Mouse (Mus musculus): ENCODE measurements around the gene Vldlr.

The Vldlr gene

DNA sequence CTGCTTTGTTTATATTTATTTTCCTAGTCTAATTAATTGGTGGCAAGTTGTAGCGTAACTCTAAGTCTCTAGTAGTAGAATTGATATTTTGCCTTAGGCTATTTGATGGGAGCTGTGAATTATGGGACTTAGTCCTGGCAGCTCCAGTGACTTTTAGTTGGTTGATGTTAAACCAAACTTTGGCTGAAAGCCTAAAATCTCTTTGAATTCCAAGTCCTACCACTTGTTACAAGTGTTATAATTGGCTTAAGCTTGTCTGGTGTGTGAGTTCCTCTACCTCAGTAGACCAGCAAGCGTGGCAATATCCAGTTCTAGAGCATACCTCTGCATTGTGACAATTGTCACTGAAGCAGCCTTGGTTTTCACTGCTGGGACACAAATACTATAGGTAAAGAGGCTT lies 17.1 kb downstream of the Vldlr start:
- DNase-seq (ENCODE audit: low spot score in 2 of 2) = no peak

DNA sequence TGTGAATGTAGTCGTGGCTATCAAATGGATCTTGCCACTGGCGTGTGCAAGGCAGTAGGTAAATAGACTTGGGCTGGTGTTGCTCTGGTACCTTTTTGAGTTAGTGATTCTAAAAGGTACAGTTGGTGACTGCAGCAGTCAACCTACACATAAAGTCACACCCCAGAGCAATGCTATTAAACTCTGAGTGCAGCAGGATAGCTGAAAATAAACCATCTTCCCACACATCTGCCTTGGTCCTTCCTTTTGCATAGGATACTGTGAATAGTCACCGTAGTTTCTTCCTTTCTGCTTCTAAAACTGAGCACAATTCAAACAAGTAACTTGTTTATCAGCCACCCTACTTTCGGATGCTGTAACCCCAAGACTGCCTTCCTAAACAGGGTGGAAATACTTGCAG lies 23.6 kb downstream of the Vldlr start:
- no peak for DNase-seq (ENCODE audit: low spot score in 2 of 2)

DNA sequence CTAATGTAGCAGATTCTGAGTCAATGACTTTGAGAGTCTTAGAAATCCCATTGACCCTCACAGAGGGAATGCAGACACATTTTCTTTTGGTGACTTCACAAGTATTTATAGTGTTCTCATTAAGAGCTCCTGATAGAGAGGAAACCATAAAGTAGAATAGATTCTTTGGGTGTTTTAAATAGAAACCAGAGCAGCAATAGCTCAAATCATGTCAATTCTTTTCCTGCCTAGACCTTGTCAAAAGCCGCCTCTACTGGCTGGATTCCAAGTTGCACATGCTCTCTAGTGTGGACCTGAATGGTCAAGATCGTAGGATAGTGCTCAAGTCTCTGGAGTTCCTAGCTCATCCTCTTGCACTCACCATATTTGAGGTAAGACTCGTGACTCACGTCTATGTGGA lies 27.2 kb downstream of the Vldlr start:
- no peak for DNase-seq (ENCODE audit: low spot score in 2 of 2)

DNA sequence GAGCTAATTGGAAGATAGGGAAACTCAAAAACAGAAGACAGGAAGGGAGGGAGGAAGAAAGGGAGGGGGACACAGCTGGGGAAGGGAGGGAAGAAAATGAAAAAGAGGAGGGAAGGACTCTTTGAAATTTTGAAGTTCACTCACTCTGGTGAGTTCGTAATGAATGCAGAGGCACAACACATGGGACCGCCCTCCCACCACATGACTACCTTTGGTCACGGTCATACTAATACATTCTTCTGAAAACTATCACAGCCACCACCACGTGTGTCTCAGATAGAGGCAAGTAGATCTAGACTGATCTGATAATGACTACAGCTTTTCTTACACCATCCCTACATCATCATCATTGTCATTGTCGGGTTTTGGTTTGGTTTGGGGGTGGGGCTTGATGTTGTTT lies 38.5 kb downstream of the Vldlr start:
- no peak for DNase-seq (ENCODE audit: low spot score in 2 of 2)

DNA sequence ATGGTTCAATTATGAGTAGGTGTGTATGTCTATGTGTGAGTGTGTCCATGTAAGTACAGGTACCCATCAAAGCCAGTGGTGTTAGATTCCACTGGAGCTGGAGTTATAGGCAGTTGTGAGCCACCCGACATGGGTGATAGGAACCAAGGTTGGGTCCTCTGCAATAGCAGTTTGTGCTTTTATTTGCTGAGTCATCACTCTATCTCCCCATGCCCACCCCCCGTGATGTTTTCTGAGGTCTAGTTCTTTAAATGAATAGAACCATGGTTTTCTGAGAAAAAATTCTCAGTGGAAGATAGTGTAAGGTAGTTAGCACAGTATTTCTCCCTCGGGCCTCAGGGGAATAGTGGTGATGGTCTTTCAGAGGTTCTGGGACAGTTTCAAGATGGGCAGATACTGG lies 39.4 kb downstream of the Vldlr start:
- no peak for DNase-seq (ENCODE audit: low spot score in 2 of 2)

DNA sequence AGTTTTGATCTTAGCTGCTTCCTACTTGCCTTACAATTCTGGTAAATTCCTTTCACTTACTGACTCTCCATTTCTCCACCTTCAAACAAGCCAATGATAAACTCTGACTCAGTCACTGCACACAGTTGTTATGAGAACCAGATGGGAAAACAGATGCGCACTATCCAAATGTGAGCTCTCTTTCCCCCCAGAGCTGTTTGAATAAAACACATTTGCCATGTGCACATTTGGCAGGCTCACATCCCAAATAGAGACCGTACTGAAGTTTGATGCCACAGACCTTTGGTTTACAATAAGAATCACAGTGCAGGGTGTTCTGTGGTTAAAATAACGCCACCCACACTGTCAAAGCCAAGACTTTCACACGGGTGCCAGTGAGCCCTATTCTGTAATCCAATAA lies 43.8 kb downstream of the Vldlr start:
- DNase-seq (ENCODE audit: low spot score in 2 of 2) = no peak

DNA sequence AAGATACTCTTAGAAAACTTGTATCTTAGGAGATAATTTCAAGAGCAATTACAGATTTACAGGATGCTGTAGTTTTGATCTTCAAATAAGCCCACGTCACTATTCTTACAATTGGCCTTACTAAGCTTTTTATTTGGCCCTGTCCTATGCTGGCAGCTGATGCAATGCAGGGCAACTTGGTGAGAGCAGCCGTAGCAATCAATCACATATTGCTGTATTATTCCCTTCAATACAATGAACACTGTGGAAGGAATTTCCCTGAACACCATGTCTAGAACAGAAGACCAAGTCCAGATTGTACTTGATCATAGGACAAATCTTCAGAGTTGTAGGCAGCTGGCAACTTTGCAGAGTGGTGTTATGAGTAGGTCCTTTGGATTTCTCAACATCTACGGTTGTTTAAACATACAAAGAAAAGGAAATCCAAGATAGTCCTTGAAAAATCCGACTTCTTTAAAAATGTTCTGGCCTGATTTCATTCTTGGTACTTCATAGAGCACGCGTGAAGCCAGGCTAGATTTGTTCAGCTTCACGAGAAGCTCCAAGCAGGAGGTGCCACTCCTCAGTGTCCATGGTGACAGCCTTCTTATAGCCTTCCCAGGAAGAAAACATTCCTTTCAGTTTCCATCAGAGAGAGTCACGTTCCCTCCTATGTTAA lies 44.5 kb downstream of the Vldlr start:
- no peak for DNase-seq (ENCODE audit: low spot score in 2 of 2)

DNA sequence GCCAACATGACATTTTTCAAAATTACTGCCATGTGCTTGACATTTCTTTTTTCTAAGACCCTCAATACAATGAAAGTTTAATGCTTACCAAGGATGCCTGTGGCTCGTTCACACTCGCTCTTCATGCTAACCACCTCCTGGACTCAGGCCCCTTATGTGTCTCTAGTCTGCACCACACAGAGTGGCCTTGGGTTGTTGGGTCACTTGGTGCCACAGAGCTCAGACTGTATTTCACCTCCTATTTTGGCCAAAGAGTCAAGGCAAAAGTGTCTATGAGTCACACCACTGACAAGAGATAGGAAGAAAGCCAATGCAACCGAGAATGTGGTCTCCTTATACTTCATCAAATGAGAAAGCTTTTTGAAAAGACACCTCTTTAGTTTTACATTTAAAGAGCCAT lies 45.9 kb downstream of the Vldlr start:
- DNase-seq (ENCODE audit: low spot score in 2 of 2) = no peak

DNA sequence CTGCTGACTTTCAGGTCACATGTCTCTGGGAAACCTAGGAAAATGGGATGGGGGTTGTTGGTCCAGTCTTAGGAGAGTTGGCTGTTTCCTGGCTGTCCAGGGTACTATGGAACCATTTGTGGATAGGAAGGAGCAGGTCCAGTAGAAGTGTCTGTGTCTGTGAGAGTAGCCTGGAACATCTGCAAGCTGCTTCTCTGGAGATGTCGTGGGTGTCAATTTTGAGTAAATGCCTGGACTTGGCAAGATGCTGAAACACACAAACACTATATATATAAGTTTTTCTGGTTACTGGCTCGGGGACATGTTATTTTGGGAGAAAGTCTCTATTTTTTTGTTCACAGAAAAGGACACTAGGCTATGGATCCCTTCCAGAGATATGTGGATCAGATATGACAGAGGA lies 57.1 kb downstream of the Vldlr start:
- no peak for DNase-seq (ENCODE audit: low spot score in 2 of 2)

DNA sequence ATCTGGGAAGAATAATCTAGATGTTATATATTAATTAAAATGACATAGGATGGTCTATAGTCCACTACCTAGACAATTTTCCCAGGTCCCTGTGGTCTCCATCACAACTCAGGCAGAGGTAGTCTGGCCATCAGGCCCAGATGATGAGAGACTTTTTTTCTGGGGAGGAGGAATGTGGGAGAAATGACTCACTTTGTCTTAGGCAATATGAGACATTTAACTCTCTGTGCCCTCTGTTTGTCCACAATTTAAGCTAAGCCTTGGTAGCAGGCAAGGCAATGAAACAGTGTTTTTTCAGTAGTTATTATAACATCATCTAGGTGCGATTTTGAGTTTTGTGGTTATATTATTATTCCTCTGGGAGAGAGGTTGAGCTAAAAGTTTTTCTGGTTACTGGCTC lies 58.1 kb downstream of the Vldlr start:
- DNase-seq (ENCODE audit: low spot score in 2 of 2) = no peak

DNA sequence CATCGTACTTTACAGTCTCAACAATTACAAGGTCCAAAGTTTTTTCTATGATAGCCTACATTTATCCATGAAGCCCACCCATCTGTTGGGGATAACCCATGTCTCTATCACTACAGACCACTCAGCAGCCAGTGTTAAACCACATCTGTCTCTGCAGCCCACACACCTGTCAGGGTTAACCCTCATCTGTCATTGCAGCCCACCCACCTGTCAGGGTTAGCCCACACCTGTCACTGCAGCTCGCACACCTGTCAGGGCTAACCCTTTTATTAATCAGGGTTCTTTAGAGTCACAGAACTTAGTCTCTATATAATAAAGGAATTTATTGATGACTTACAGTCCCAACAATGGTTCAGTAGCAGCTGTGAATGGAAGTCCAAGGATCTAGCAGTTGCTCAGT lies 62.9 kb downstream of the Vldlr start:
- DNase-seq (ENCODE audit: low spot score in 2 of 2) = no peak
